Mouse (Mus musculus) kidney, adult 2 months (tissue): ENCODE data around the gene Elovl5. TPM values are rescaled to one million over a fixed set of nuclear protein-coding genes. Genes with fewer than 3 reads are reported as not detected.

Experiments used
- DNase-seq: peaks from one replicate; pipeline ENCODE4 v3.0.0; 2021
- H3K27ac ChIP-seq: fragments of 200-500 bp; 2 replicates; pipeline ENCODE4 v1.5.1; 2012; ENCODE audit warnings: low read depth, low read length, control low read depth, inconsistent platforms; ENCODE audit not compliant: insufficient read depth
- H3K27me3 ChIP-seq: fragments of 200-500 bp; replicated peaks from 2 replicates; pipeline ENCODE4 v1.6.1; 2012; ENCODE audit warnings: mild to moderate bottlenecking, moderate library complexity, low read length, inconsistent platforms; ENCODE audit not compliant: control insufficient read depth, insufficient read depth
- H3K36me3 ChIP-seq: fragments of 200-500 bp; 2 replicates; pipeline ENCODE4 v1.6.1; 2012; ENCODE audit warnings: mild to moderate bottlenecking, moderate library complexity, low read length, inconsistent platforms; ENCODE audit not compliant: control insufficient read depth, insufficient read depth
- H3K4me1 ChIP-seq: fragments of 200-500 bp; 2 replicates; pipeline ENCODE4 v1.6.1; 2011; ENCODE audit warnings: low read length; ENCODE audit not compliant: control insufficient read depth, insufficient read depth
- H3K4me3 ChIP-seq: fragments of 200-500 bp; 2 replicates; pipeline ENCODE4 v1.5.1; 2011; ENCODE audit warnings: mild to moderate bottlenecking, low read depth, low read length, control low read depth; ENCODE audit not compliant: insufficient read depth
- CTCF ChIP-seq: fragments of 200-500 bp; conservative IDR thresholded peaks from 2 replicates; pipeline ENCODE4 v1.5.1; 2011; ENCODE audit warnings: low read depth, mild to moderate bottlenecking, control low read depth, low read length, moderate library complexity, mixed read lengths; ENCODE audit not compliant: insufficient read depth, insufficient read length
- POLR2A ChIP-seq: fragments of 200-500 bp; IDR thresholded peaks from one replicate; pipeline ENCODE4 v1.6.1; 2011; ENCODE audit warnings: low read depth, low read length, control low read depth
- WGBS: fragments of 180-500 bp; shearing (Covaris S2); methylation state at CpG from one replicate; pipeline ENCODE4 v1.1.7; 2018; 5-methylcytosine and 5-hydroxymethylcytosine counted together
- polyA plus RNA-seq: library from polyadenylated mRNA; depleted of rRNA; stranded (reverse); fragments of >200 nt; gene quantifications from 2 replicates; pipeline ENCODE4 v1.2.3, GENCODE M21; 2012

Gene Elovl5
- polyA plus RNA-seq, 1 experiment = 70.0 TPM

DNA sequence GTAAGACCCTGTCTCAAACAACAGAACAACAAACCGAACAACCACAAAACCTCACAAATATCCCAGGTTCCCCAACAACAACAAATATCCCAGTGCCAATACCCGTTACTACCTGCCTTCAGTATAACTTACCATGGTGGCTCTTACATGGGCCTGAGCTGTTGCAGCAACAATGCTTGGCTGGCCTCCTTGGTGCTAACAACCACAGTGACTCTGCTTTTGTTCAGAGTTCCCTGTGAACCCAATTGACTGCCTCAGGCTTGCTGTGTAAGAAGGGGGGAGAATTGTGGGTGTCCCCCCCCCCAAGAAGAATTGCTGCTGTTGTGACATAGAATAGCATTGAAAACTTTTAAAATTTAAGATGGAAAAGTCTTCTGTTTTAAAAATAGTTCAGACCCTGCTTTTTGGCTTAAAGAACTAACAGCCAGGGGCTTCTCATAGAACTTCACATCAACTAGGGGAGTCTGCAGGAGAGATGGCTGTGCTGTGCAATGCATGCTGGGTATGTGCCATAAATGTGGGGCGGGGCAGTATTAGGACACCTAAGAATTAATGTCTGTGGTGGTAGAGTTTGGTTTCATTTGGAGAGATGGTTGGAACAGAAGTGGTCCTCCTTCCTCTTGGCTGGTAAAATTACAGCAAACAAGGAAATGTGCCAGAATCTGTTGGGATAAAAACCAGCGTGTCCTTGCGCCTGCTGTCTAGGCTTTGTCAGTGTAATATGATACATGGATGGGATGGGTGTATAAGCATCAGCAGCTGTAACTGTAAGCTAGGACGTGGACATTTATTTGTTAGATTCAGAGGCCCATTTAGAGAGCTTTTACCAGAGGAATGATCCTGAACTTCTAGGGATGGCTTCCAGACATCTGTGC is 28.9 kb downstream of the Elovl5 start:
- DNase-seq = no peak
- H3K36me3 ChIP-seq = no peaks in the 10 kb centered on the region
- H3K4me3 ChIP-seq = no peak overlapping the region
- TF ChIP-seq POLR2A (no peak), CTCF (no peak)
- H3K27ac ChIP-seq = no peak overlapping the region
- 71% methylated on average over 6 of the region's 6 CpGs for WGBS
- no peaks in the 10 kb centered on the region for H3K27me3 ChIP-seq
- H3K4me1 ChIP-seq = peaks cover 12% of the 10 kb centered on the region; the same call in 1 of the 2 replicates

DNA sequence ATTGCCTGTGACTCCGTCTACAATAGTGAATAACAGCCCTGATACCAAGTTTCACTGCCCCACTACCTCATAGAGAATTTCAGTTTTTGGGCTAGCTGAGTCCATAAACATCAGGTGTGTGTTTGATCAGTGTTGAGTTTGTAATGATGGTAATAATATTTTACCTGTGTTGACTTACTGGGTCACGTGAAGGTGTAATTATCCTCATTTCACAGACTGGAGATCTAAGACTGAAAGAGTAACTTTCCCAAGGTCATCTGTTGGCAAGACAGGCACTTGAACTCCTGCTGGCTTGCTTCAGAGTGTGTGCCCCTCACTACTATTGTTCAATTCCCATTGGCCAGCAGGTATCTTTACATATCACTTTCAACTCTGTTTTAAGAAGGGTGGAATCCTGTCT is 31.1 kb downstream of the Elovl5 start:
- Histone ChIP-seq H3K27me3 (no peaks in the 10 kb centered on the region), H3K36me3 (no peaks in the 10 kb centered on the region), H3K4me3 (no peak overlapping the region), H3K27ac (no peak overlapping the region), H3K4me1 (peaks cover 26% of the 10 kb centered on the region)
- TF ChIP-seq POLR2A (no peak), CTCF (no peak)
- WGBS = 72% methylated on average over 2 of the region's 2 CpGs
- DNase-seq = no peak

DNA sequence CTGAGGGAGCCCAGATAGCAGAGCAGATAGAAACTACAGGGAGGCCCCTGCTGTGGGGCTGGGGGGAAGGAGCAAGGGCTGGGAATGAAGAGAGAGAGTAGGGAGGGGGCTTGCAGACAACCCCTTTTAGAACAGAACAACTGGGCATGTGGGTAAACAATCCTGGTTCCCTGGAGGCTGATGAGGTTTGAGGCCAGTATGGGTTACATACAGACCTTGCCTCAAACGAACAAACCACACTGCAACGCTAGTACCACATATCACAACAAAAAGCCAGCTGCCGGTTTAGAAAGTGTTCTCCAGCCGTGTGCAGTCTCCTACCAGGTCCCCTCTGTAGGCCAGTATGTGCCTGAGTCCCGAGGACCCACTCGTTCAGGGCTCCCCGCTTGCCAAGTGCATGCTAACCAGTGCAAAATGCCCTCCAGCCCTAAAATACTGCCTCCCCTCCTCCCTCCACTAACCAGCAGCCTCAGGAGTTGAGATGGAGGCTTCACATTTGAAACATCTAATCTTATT is 32.6 kb downstream of the Elovl5 start:
- no peak overlapping the region for H3K4me3 ChIP-seq
- no peaks in the 10 kb centered on the region for H3K27me3 ChIP-seq
- TF ChIP-seq CTCF = no peak
- no peak for TF ChIP-seq POLR2A
- no peak for DNase-seq
- no peak overlapping the region for H3K27ac ChIP-seq
- peaks cover 34% of the 10 kb centered on the region for H3K4me1 ChIP-seq
- H3K36me3 ChIP-seq = no peaks in the 10 kb centered on the region
- 41% methylated on average over 7 of the region's 7 CpGs for WGBS

DNA sequence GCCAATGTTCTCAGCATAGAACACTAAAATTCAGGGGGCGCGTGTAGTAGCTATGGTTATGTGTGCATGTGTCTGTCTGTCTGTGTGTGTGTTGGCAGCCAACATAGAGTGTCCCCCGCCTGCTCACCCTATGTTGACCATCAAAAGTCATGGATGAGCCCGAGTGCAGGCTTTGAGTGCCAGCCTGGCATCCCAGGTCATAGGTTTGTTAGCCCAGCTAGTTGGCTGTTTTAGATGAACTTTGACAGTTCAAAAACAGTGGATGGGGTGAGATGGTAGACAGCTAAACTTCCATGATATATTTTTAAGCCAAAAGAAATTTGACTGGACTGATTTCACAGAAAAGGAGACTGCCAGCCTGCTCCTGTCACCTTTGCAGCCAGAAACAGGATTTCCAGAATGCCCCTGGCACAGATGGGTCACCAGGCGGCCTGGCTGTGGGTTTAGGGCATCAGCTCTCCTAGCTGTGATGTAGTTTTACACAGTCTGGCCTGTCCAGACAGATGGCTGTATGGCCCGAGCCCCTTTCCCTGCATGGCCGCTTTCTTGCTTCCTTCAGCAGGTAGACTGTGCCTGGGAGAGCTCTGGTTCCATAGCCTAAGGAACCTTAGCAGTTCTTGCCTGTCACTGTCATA is 33.8 kb downstream of the Elovl5 start:
- Histone ChIP-seq H3K27me3 (no peaks in the 10 kb centered on the region), H3K4me1 (peaks cover 41% of the 10 kb centered on the region), H3K36me3 (no peaks in the 10 kb centered on the region), H3K4me3 (no peak overlapping the region), H3K27ac (no peak overlapping the region)
- no peak for DNase-seq
- 85% methylated on average over 7 of the region's 7 CpGs for WGBS
- no peak for TF ChIP-seq POLR2A

DNA sequence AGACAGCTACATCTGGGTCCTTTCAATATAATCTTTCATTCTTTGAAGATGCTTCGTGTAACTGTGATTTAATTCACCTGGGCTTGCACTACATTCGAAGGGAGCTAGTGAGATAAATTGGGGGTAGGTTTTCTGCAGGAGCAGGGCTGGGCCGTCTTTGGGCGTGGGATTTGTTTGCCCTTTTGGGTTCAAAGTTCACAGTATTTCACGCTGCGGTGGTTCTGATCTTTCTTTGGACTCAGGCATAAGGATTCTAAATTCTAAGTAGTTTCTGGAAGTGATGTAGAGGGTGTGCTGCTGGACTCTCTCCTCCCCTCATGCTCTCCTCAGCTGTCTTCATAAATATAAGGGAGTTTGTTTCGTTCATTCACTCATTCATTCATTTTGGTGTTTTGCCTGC is 34.8 kb downstream of the Elovl5 start:
- Histone ChIP-seq H3K4me1 (peaks cover 41% of the 10 kb centered on the region), H3K4me3 (no peak overlapping the region), H3K36me3 (no peaks in the 10 kb centered on the region), H3K27me3 (no peaks in the 10 kb centered on the region), H3K27ac (no peak overlapping the region)
- TF ChIP-seq CTCF (no peak), POLR2A (no peak)
- WGBS = 58% methylated on average over 7 of the region's 7 CpGs
- peak; percentile 75 for DNase-seq

DNA sequence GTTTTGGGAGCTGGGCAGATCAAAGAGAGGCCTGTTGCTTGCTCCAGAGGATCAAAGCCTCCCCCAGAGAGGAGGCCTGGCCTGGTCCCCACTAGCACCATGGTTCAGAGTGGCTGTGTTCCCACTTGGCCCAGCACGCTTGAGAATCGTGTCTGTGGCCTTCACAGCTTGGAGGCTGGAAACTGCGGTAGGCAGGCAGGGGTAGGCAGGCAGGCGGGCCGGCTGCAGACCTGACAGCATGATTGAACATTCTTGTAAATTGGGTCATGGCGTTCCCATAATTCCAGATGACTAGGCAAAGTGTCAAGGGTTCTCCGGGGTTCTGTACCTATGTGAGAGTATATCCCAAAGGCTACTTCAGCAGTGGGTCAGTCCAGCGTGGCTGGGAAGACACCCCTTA is 35.9 kb downstream of the Elovl5 start:
- 46% methylated on average over 8 of the region's 8 CpGs for WGBS
- peaks cover 41% of the 10 kb centered on the region for H3K4me1 ChIP-seq

DNA sequence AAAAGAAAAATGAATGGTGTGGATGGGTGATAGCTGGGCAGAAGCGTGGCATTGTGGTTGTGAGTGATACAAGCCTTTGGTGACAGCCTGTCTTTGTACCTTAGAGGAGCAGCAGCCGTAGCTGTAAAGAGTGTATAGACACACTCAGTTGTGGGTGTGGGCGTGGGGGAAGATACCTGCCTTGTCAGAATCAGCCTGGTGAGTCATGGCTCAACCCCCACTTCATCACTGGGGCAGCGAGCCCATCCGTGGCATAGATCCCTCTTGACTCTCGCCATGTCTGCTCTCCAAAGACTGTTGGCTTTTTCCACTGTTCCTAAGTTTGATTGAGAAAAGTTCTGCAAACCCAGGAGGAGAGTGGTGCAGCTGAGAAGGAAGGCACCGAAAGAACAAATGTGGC is 37.3 kb downstream of the Elovl5 start:
- DNase-seq = no peak
- H3K27ac ChIP-seq = no peak overlapping the region
- H3K36me3 ChIP-seq = no peaks in the 10 kb centered on the region
- H3K4me3 ChIP-seq = no peak overlapping the region
- TF ChIP-seq POLR2A = no peak
- no peak for TF ChIP-seq CTCF
- H3K4me1 ChIP-seq = peaks cover 40% of the 10 kb centered on the region
- no peaks in the 10 kb centered on the region for H3K27me3 ChIP-seq
- 92% methylated on average over 7 of the region's 7 CpGs for WGBS

More for the DNA sequence above, 35.9 kb downstream of the Elovl5 start:
- H3K27me3 ChIP-seq = no peaks in the 10 kb centered on the region
- H3K4me3 ChIP-seq = no peak overlapping the region
- H3K27ac ChIP-seq = no peak overlapping the region
- DNase-seq = no peak
- TF ChIP-seq POLR2A (no peak), CTCF (no peak)
- H3K36me3 ChIP-seq = no peaks in the 10 kb centered on the region
